Mouse (Mus musculus) ES-Bruce4 (cell line): ENCODE measurements at regions not wholly inside any gene's neighbourhood (a gene's known extent, or its start where the extent isn't known, plus 50 kb on each side); places are given as distances from the start of the nearest gene placed in this dataset.

Experiments used
- CTCF ChIP-seq: IDR thresholded peaks from one replicate; pipeline ENCODE4 v1.8.1; 2011; ENCODE audit warnings: low read depth, low read length
- EP300 ChIP-seq: IDR thresholded peaks from 2 replicates; pipeline ENCODE4 v1.6.1; 2011; ENCODE audit warnings: low read depth, low read length; ENCODE audit not compliant: insufficient read depth
- POLR2A ChIP-seq: IDR thresholded peaks from one replicate; pipeline ENCODE4 v1.8.1; 2011; ENCODE audit warnings: low read length; ENCODE audit not compliant: insufficient read depth

DNA sequence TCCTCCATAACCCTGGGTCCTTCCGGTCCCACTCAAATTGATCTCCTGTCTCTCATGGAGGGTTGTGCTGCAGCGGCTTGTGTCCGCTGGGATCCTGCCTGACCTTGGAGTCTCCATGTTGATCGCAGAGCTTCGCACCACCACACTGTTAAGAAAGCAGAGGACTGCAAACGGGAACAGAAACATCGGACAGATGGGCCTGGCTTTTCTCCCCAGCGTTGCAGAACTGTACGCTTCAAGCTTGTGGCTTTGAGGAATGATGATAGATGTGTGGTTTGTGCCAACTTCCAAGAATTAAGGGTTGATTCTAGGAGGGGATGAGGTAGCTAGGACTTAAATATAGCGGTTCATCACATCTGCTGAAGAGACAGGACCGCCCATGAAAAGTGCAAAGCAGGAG lies 65.6 kb upstream of the Enpp6 start:
- no peak for TF ChIP-seq POLR2A
- no peak for TF ChIP-seq CTCF
- no peak for TF ChIP-seq EP300
